Mouse (Mus musculus) CH12.LX (cell line): ENCODE data around the gene Hoxd11. TPM values are rescaled to one million over a fixed set of nuclear protein-coding genes. Genes with fewer than 3 reads are reported as not detected.
A peak's percentile ranks its signal among the peaks of the same experiment; 100 is the strongest.

Source experiments
- DNase-seq: peaks from one replicate; pipeline ENCODE4 v3.0.0-alpha.2; 2013; ENCODE audit errors: extremely low read depth
- H3K27ac ChIP-seq: 2 replicates; pipeline ENCODE4 v1.5.1; 2012; ENCODE audit warnings: low read depth, mild to moderate bottlenecking, control low read depth, moderate library complexity; ENCODE audit not compliant: insufficient read depth
- H3K27me3 ChIP-seq: replicated peaks from 2 replicates; pipeline ENCODE3; 2012; ENCODE audit warnings: inconsistent platforms
- H3K36me3 ChIP-seq, 2 experiments: replicated peaks in 1 of 2; 2 replicates each; pipeline versions ENCODE3 to v1.6.1; 2012; ENCODE audit warnings: inconsistent platforms in 1 of 2, low read length in 1 of 2, mild to moderate bottlenecking in 1 of 2, mixed read lengths in 1 of 2, moderate library complexity in 1 of 2; ENCODE audit not compliant: control insufficient read depth in 1 of 2, insufficient read depth in 1 of 2
- H3K4me1 ChIP-seq, 2 experiments: 2 replicates each; pipeline ENCODE4 v1.6.1; 2012; ENCODE audit warnings: inconsistent platforms in 1 of 2, moderate library complexity in 1 of 2; ENCODE audit not compliant: insufficient read depth in 2 of 2, control insufficient read depth in 1 of 2
- H3K4me2 ChIP-seq: 2 replicates; pipeline ENCODE4 v1.6.1; 2012; ENCODE audit warnings: low read depth, mild to moderate bottlenecking, control low read depth; ENCODE audit not compliant: poor library complexity, insufficient read depth, severe bottlenecking
- H3K4me3 ChIP-seq, 3 experiments: fragments of 150-350 bp in 1 of 3; sonication (generic) in 1 of 3; replicated peaks in 1 of 3; 2 replicates each; pipeline versions ENCODE3 to v1.5.1; 2011 to 2012; ENCODE audit warnings: low read depth in 2 of 3, low read length in 2 of 3, mild to moderate bottlenecking in 2 of 3, moderate library complexity in 2 of 3, control low read depth in 1 of 3, improper control_type of control experiment in 1 of 3, inconsistent platforms in 1 of 3, mixed read lengths in 1 of 3; ENCODE audit not compliant: poor library complexity in 1 of 3
- H3K79me2 ChIP-seq: replicated peaks from 2 replicates; pipeline ENCODE4 v1.6.1; 2012; ENCODE audit warnings: mild to moderate bottlenecking, moderate library complexity; ENCODE audit not compliant: control insufficient read depth, poor library complexity, insufficient read depth, severe bottlenecking; ENCODE audit errors: extremely low read depth
- H3K9ac ChIP-seq: 2 replicates; pipeline ENCODE4 v1.6.1; 2012; ENCODE audit warnings: low read depth, mild to moderate bottlenecking, control low read depth, moderate library complexity; ENCODE audit not compliant: insufficient read depth
- H3K9me3 ChIP-seq: replicated peaks from 2 replicates; pipeline ENCODE3; 2012; ENCODE audit warnings: low read length, inconsistent platforms, mixed read lengths
- BHLHE40 ChIP-seq: IDR thresholded peaks from 2 replicates; pipeline ENCODE4 v1.6.1; 2011; ENCODE audit warnings: mild to moderate bottlenecking, low read depth, low read length, improper control_type of control experiment
- E2F4 ChIP-seq: IDR thresholded peaks from 2 replicates; pipeline ENCODE4 v1.6.1; 2011; ENCODE audit warnings: low read depth, low read length, improper control_type of control experiment; ENCODE audit not compliant: insufficient replicate concordance
- ELF1 ChIP-seq: IDR thresholded peaks from 2 replicates; pipeline ENCODE4 v1.6.1; 2014; ENCODE audit warnings: low read depth, mild to moderate bottlenecking, inconsistent platforms, low read length, improper control_type of control experiment
- GABPA ChIP-seq: IDR thresholded peaks from 2 replicates; pipeline ENCODE4 v1.6.1; 2012; ENCODE audit warnings: low read depth, low read length, improper control_type of control experiment, inconsistent platforms; ENCODE audit not compliant: insufficient replicate concordance
- IRF4 ChIP-seq: IDR thresholded peaks from 2 replicates; pipeline ENCODE4 v1.6.1; 2014; ENCODE audit warnings: low read depth, mild to moderate bottlenecking, inconsistent platforms, low read length, improper control_type of control experiment
- MEF2A ChIP-seq: IDR thresholded peaks from 2 replicates; pipeline ENCODE4 v1.6.1; 2014; ENCODE audit warnings: low read depth, mild to moderate bottlenecking, inconsistent platforms, low read length, improper control_type of control experiment, borderline replicate concordance
- NELFE ChIP-seq: IDR thresholded peaks from 2 replicates; pipeline ENCODE4 v1.6.1; 2011; ENCODE audit warnings: low read depth, low read length, improper control_type of control experiment
- NRF1 ChIP-seq: IDR thresholded peaks from 2 replicates; pipeline ENCODE4 v1.6.1; 2014; ENCODE audit warnings: low read depth, mild to moderate bottlenecking, inconsistent platforms, low read length, improper control_type of control experiment, moderate library complexity
- POLR2AphosphoS2 ChIP-seq: IDR thresholded peaks from 2 replicates; pipeline ENCODE4 v1.6.1; 2011; ENCODE audit warnings: low read depth, low read length, improper control_type of control experiment
- RAD21 ChIP-seq: IDR thresholded peaks from 2 replicates; pipeline ENCODE4 v1.6.1; 2011; ENCODE audit warnings: low read depth, mild to moderate bottlenecking, low read length, improper control_type of control experiment, moderate library complexity
- TCF12 ChIP-seq: IDR thresholded peaks from 2 replicates; pipeline ENCODE4 v1.6.1; 2014; ENCODE audit warnings: low read depth, mild to moderate bottlenecking, inconsistent platforms, low read length, improper control_type of control experiment
- USF2 ChIP-seq: conservative IDR thresholded peaks from 2 replicates; pipeline ENCODE4 v1.6.1; 2011; ENCODE audit warnings: low read depth, low read length, improper control_type of control experiment
- ZKSCAN1 ChIP-seq: IDR thresholded peaks from 2 replicates; pipeline ENCODE4 v1.6.1; 2012; ENCODE audit warnings: low read depth, inconsistent platforms, low read length, improper control_type of control experiment, borderline replicate concordance
- dilution Hi-C: fragments of 300-500 bp; cut with MboI; formaldehyde crosslinking; loops from 2 replicates; pipeline ENCODE4 v1.14.3; 2020; ENCODE audit warnings: low sequenced_read_pairs; ENCODE audit not compliant: extremely low pct_unique_long_range_greater_than_20kb, extremely low pct_ligation_motif_present
- in situ Hi-C: fragments of 300-500 bp; cut with MboI; formaldehyde crosslinking; loops from 3 replicates; pipeline ENCODE4 v1.14.3; 2019; ENCODE audit warnings: low sequenced_read_pairs, low pct_ligation_motif_present, low pct_unique_long_range_greater_than_20kb, mixed read lengths
- polyA plus RNA-seq: library from polyadenylated mRNA; unstranded; fragments of >175 nt; gene quantifications from 2 replicates; pipeline ENCODE4 v1.2.1, GENCODE M21; 2012; ENCODE audit warnings: low read depth; ENCODE audit not compliant: insufficient read length
- total RNA-seq, 2 experiments: library from RNA; depleted of rRNA; stranded (reverse); fragments of 300-350 nt in 1 of 2; fragments of >200 nt in 1 of 2; gene quantifications; 2 replicates each; pipeline ENCODE4 v1.2.3; 2012 to 2014

Hoxd11 gene
- total and polyA plus RNA-seq, 3 experiments = not detected

- Histone ChIP-seq H3K4me3 (peak overlapping the region; percentile 7 to 59 (median 21)), H3K9ac (peak overlapping the region; percentile 96), H3K9me3 (peaks cover 16% of the 10 kb centered on the region), H3K36me3 (peaks cover 7 to 24% of the 10 kb centered on the region in 2 experiments), H3K27ac (no peak overlapping the region), H3K27me3 (no peaks in the 10 kb centered on the region), H3K79me2 (peaks cover 16% of the 10 kb centered on the region), H3K4me1 (peaks cover 11 to 58% of the 10 kb centered on the region in 2 experiments), H3K4me2 (peak overlapping the region; percentile 98)
- TF ChIP-seq NRF1 = no peak
- no peak for TF ChIP-seq NELFE
- no peak for TF ChIP-seq E2F4
- TF ChIP-seq IRF4 = no peak
- no peak for TF ChIP-seq BHLHE40
- TF ChIP-seq POLR2AphosphoS2 = no peak
- TF ChIP-seq GABPA = no peak
- TF ChIP-seq ZKSCAN1 = no peak
- no peak for TF ChIP-seq TCF12
- no peak for TF ChIP-seq ELF1
- no peak for TF ChIP-seq RAD21
- in situ Hi-C loops = no loop called here
- peak; percentile 9 for DNase-seq
- dilution Hi-C loops = no loop called here
Measured at GRCm38 (mm10) chr2:74733765-74734164, 54.4 kb downstream of the Hoxd11 start.

GRCm38 (mm10) chr2:74734451-74734850, 55.1 kb downstream of the Hoxd11 start:
- H3K4me3 ChIP-seq = no peak overlapping the region
- H3K27ac ChIP-seq = no peak overlapping the region
- in situ Hi-C loops = no loop called here
- no peak overlapping the region for H3K9ac ChIP-seq
- no peak overlapping the region for H3K4me2 ChIP-seq
- H3K36me3 ChIP-seq = peaks cover 7 to 23% of the 10 kb centered on the region in 2 experiments
- peaks cover 16 to 60% of the 10 kb centered on the region in 2 experiments for H3K4me1 ChIP-seq
- no peak for DNase-seq
- TF ChIP-seq NRF1 (no peak), MEF2A (no peak), USF2 (no peak), E2F4 (no peak)
- H3K27me3 ChIP-seq = no peaks in the 10 kb centered on the region
- dilution Hi-C loops = no loop called here
- H3K79me2 ChIP-seq = peaks cover 11% of the 10 kb centered on the region; the same call in 1 of the 2 replicates
- H3K9me3 ChIP-seq = peaks cover 16% of the 10 kb centered on the region
